Mouse (Mus musculus) embryonic facial prominence, embryonic 14.5 days (tissue): ENCODE results near the gene Meox1. TPM values are rescaled to one million over a fixed set of nuclear protein-coding genes. Genes with fewer than 3 reads are reported as not detected.

ENCODE experiments used
- ATAC-seq: fragments of 200-750 bp; cut with Nextera tagmentation; 2 replicates; pipeline ENCODE4 v1.8.0; 2017; ENCODE audit warnings: low read depth, moderate number of reproducible peaks, moderate TSS enrichment
- DNase-seq: peaks from one replicate; pipeline ENCODE4 v3.0.0-alpha.2; 2015; ENCODE audit warnings: low spot score
- H3K27ac ChIP-seq: fragments of 300-500 bp; sonication (generic); replicated peaks from 2 replicates; pipeline ENCODE4 v1.5.1; 2014; ENCODE audit warnings: low read depth, mild to moderate bottlenecking, low read length, moderate library complexity
- H3K27me3 ChIP-seq: fragments of 300-500 bp; sonication (generic); replicated peaks from 2 replicates; pipeline ENCODE4 v1.6.1; 2014; ENCODE audit warnings: low read length; ENCODE audit not compliant: control insufficient read depth, insufficient read depth
- H3K36me3 ChIP-seq: fragments of 300-500 bp; sonication (generic); 2 replicates; pipeline ENCODE4 v1.6.1; 2014; ENCODE audit warnings: low read length, mixed read lengths; ENCODE audit not compliant: control insufficient read depth, insufficient read depth
- H3K4me1 ChIP-seq: fragments of 300-500 bp; sonication (generic); 2 replicates; pipeline ENCODE4 v1.6.1; 2014; ENCODE audit warnings: antibody characterized with exemption, low read length; ENCODE audit not compliant: control insufficient read depth, insufficient read depth
- H3K4me2 ChIP-seq: fragments of 300-500 bp; sonication (generic); 2 replicates; pipeline ENCODE4 v1.6.1; 2014; ENCODE audit warnings: low read depth, mild to moderate bottlenecking, low read length, moderate library complexity, mixed read lengths
- H3K4me3 ChIP-seq: fragments of 300-500 bp; sonication (generic); 2 replicates; pipeline ENCODE4 v1.5.1; 2014; ENCODE audit warnings: low read depth, mild to moderate bottlenecking, low read length
- H3K9ac ChIP-seq: fragments of 300-500 bp; sonication (generic); 2 replicates; pipeline ENCODE4 v1.6.1; 2014; ENCODE audit warnings: low read depth, mild to moderate bottlenecking, low read length, moderate library complexity, mixed read lengths
- H3K9me3 ChIP-seq: fragments of 300-500 bp; sonication (generic); 2 replicates; pipeline ENCODE4 v1.6.1; 2016; ENCODE audit warnings: low read length; ENCODE audit not compliant: control insufficient read depth
- WGBS: fragments of 180-500 bp; shearing (Covaris S2); extraction: QIAGEN DNeasy Blood & Tissue Kit; methylation state at CpG from one replicate; pipeline ENCODE4 v1.1.7; 2014; 5-methylcytosine and 5-hydroxymethylcytosine counted together
- polyA plus RNA-seq: library from polyadenylated mRNA; unstranded; fragments of >200 nt; fragmentation: Nextera tagmentation; extraction: Ambion mirVana; gene quantifications from 2 replicates; pipeline ENCODE4 v1.2.1, GENCODE M21; 2014

Meox1 gene
- polyA plus RNA-seq, 1 experiment from 2014 or later = 12.7 TPM

- ATAC-seq (no peak), DNase-seq (peak; percentile 70)
- Histone ChIP-seq H3K27me3 (no peaks in the 10 kb centered on the region), H3K4me1 (peaks cover 8% of the 10 kb centered on the region; the same call in 1 of the 2 replicates), H3K9ac (no peak overlapping the region), H3K4me2 (no peak overlapping the region), H3K4me3 (no peak overlapping the region), H3K27ac (no peak overlapping the region), H3K9me3 (no peaks in the 10 kb centered on the region), H3K36me3 (no peaks in the 10 kb centered on the region)
- 33% methylated on average over 5 of the region's 5 CpGs for WGBS
These were observed 35.4 kb downstream of the Meox1 start for GRCm38 (mm10) chr11:101858742-101859141.

- ATAC-seq (peak; percentile 47; the same call in 1 of the 2 replicates), DNase-seq (peak; percentile 74)
- no peak overlapping the region for H3K4me3 ChIP-seq
- no peaks in the 10 kb centered on the region for H3K9me3 ChIP-seq
- H3K36me3 ChIP-seq = no peaks in the 10 kb centered on the region
- 48% methylated on average over 9 of the region's 9 CpGs for WGBS
- no peaks in the 10 kb centered on the region for H3K27me3 ChIP-seq
- no peak overlapping the region for H3K4me2 ChIP-seq
- peak overlapping the region; percentile 52; the same call in 1 of the 2 replicates for H3K27ac ChIP-seq
- peaks cover 21% of the 10 kb centered on the region for H3K4me1 ChIP-seq
- H3K9ac ChIP-seq = no peak overlapping the region
These were observed 38.0 kb downstream of the Meox1 start for GRCm38 (mm10) chr11:101855950-101856712.

GRCm38 (mm10) chr11:101851042-101851441 lies 43.1 kb downstream of the Meox1 start:
- H3K9me3 ChIP-seq = no peaks in the 10 kb centered on the region
- 0 out of 2 replicates have a peak overlapping the region, but pooled peaks have one; percentile 14 for H3K9ac ChIP-seq
- H3K36me3 ChIP-seq = no peaks in the 10 kb centered on the region
- no peak overlapping the region for H3K4me3 ChIP-seq
- ATAC-seq (no peak), DNase-seq (peak; percentile 39)
- peaks cover 19% of the 10 kb centered on the region for H3K4me1 ChIP-seq
- peak overlapping the region; percentile 64; the same call in 1 of the 2 replicates for H3K27ac ChIP-seq
- H3K27me3 ChIP-seq = no peaks in the 10 kb centered on the region
- whole genome bisulfite sequencing = 60% methylated on average over 7 of the region's 7 CpGs
- no peak overlapping the region for H3K4me2 ChIP-seq

- H3K4me3 ChIP-seq = no peak overlapping the region
- H3K9me3 ChIP-seq = no peaks in the 10 kb centered on the region
- no peaks in the 10 kb centered on the region for H3K27me3 ChIP-seq
- no peak overlapping the region for H3K4me2 ChIP-seq
- 73% methylated on average over 4 of the region's 4 CpGs for WGBS
- H3K4me1 ChIP-seq = peaks cover 15% of the 10 kb centered on the region
- ATAC-seq = no peak
- no peak overlapping the region for H3K9ac ChIP-seq
- H3K27ac ChIP-seq = no peak overlapping the region
- no peaks in the 10 kb centered on the region for H3K36me3 ChIP-seq
- DNase-seq = no peak
These were observed 44.9 kb downstream of the Meox1 start for GRCm38 (mm10) chr11:101849286-101849685.

GRCm38 (mm10) chr11:101847509-101847908 lies 46.7 kb downstream of the Meox1 start:
- H3K4me2 ChIP-seq = no peak overlapping the region
- no peak for ATAC-seq
- no peak overlapping the region for H3K27ac ChIP-seq
- H3K27me3 ChIP-seq = no peaks in the 10 kb centered on the region
- peaks cover 15% of the 10 kb centered on the region for H3K4me1 ChIP-seq
- H3K9me3 ChIP-seq = no peaks in the 10 kb centered on the region
- H3K4me3 ChIP-seq = no peak overlapping the region
- DNase-seq = no peak
- no peak overlapping the region for H3K9ac ChIP-seq
- WGBS = 82% methylated on average over 5 of the region's 5 CpGs
- no peaks in the 10 kb centered on the region for H3K36me3 ChIP-seq

GRCm38 (mm10) chr11:101842773-101843163 lies 51.4 kb downstream of the Meox1 start:
- no peak for DNase-seq

GRCm38 (mm10) chr11:101841998-101842772 lies 52.0 kb downstream of the Meox1 start:
- no peak overlapping the region for H3K4me2 ChIP-seq
- H3K4me3 ChIP-seq = no peak overlapping the region
- WGBS = 62% methylated on average over 15 of the region's 15 CpGs
- 0 out of 2 replicates have a peak overlapping the region, but pooled peaks have one; percentile 26 for H3K9ac ChIP-seq
- H3K36me3 ChIP-seq = no peaks in the 10 kb centered on the region
- peak overlapping the region; percentile 73 for H3K27ac ChIP-seq
- peak; percentile 84 for ATAC-seq
- DNase-seq = peak; percentile 81
- H3K27me3 ChIP-seq = no peaks in the 10 kb centered on the region
- H3K4me1 ChIP-seq = 0 out of 2 replicates have a peak, but pooled peaks cover 8% of the 10 kb centered on the region
- peaks cover 5% of the 10 kb centered on the region; the same call in 1 of the 2 replicates for H3K9me3 ChIP-seq

More at GRCm38 (mm10) chr11:101842773-101843163, 51.4 kb downstream of the Meox1 start:
- WGBS = 81% methylated on average over 3 of the region's 3 CpGs
- no peaks in the 10 kb centered on the region for H3K36me3 ChIP-seq
- no peaks in the 10 kb centered on the region for H3K27me3 ChIP-seq
- no peak overlapping the region for H3K4me3 ChIP-seq
- no peak overlapping the region for H3K9ac ChIP-seq
- H3K4me2 ChIP-seq = no peak overlapping the region
- peak overlapping the region; percentile 70 for H3K27ac ChIP-seq
- no peak for ATAC-seq
- peaks cover 5% of the 10 kb centered on the region; the same call in 1 of the 2 replicates for H3K9me3 ChIP-seq
- H3K4me1 ChIP-seq = 0 out of 2 replicates have a peak, but pooled peaks cover 8% of the 10 kb centered on the region

GRCm38 (mm10) chr11:101840405-101840804 lies 53.8 kb downstream of the Meox1 start:
- H3K36me3 ChIP-seq = no peaks in the 10 kb centered on the region
- H3K4me2 ChIP-seq = no peak overlapping the region
- 96% methylated on average over 3 of the region's 3 CpGs for WGBS
- ATAC-seq (no peak), DNase-seq (no peak)
- H3K27ac ChIP-seq = no peak overlapping the region
- no peak overlapping the region for H3K9ac ChIP-seq
- H3K9me3 ChIP-seq = peaks cover 5% of the 10 kb centered on the region; the same call in 1 of the 2 replicates
- no peaks in the 10 kb centered on the region for H3K27me3 ChIP-seq
- H3K4me1 ChIP-seq = 0 out of 2 replicates have a peak, but pooled peaks cover 8% of the 10 kb centered on the region
- no peak overlapping the region for H3K4me3 ChIP-seq
